Mouse (Mus musculus): ENCODE measurements around the gene Eme2.

GRCm38 (mm10) chr17:24894061-24894994, 559 bp downstream of the Eme2 start:
- TF ChIP-seq POLR2A (IDR thresholded peaks at IDR 0.05; ENCODE audit: low read depth, low read length) (no peak), CTCF (IDR thresholded peaks at IDR 0.05; ENCODE audit: borderline replicate concordance, insufficient read depth, low read length) (no peak)
